Mouse (Mus musculus) lung, postnatal 0 days (tissue): ENCODE data around the gene Rtl1. TPM values are rescaled to one million over a fixed set of nuclear protein-coding genes. Genes with fewer than 3 reads are reported as not detected.

Source experiments
- ATAC-seq: fragments of 200-750 bp; cut with Nextera tagmentation; 2 replicates; pipeline ENCODE4 v1.8.0; 2017; ENCODE audit warnings: moderate library complexity
- DNase-seq: peaks from one replicate; pipeline ENCODE4 v3.0.0-alpha.2; 2016; ENCODE audit warnings: low spot score
- H3K27ac ChIP-seq: fragments of 300-500 bp; sonication (generic); 2 replicates; pipeline ENCODE4 v1.5.1; 2014; ENCODE audit warnings: antibody characterized with exemption, mild to moderate bottlenecking, low read length, mixed read lengths
- H3K27me3 ChIP-seq: fragments of 300-500 bp; sonication (generic); replicated peaks from 2 replicates; pipeline ENCODE4 v1.6.1; 2014; ENCODE audit warnings: low read length, mixed read lengths; ENCODE audit not compliant: insufficient read depth
- H3K36me3 ChIP-seq: fragments of 300-500 bp; sonication (generic); 2 replicates; pipeline ENCODE4 v1.6.1; 2014; ENCODE audit warnings: low read length, mixed read lengths; ENCODE audit not compliant: insufficient read depth
- H3K4me1 ChIP-seq: fragments of 300-500 bp; sonication (generic); 2 replicates; pipeline ENCODE4 v1.6.1; 2014; ENCODE audit warnings: antibody characterized with exemption, low read depth, low read length, mixed read lengths; ENCODE audit not compliant: insufficient read depth
- H3K4me2 ChIP-seq: fragments of 300-500 bp; sonication (generic); replicated peaks from 2 replicates; pipeline ENCODE4 v1.6.1; 2014; ENCODE audit warnings: low read depth, mild to moderate bottlenecking, low read length, moderate library complexity, mixed read lengths
- H3K4me3 ChIP-seq: fragments of 300-500 bp; sonication (generic); 2 replicates; pipeline ENCODE4 v1.5.1; 2014; ENCODE audit warnings: low read depth, low read length
- H3K9ac ChIP-seq: fragments of 300-500 bp; sonication (generic); replicated peaks from 2 replicates; pipeline ENCODE4 v1.6.1; 2014; ENCODE audit warnings: low read depth, mild to moderate bottlenecking
- H3K9me3 ChIP-seq: fragments of 300-500 bp; sonication (generic); 2 replicates; pipeline ENCODE4 v1.6.1; 2016; ENCODE audit warnings: low read length, mixed read lengths
- CTCF ChIP-seq: IDR thresholded peaks from 2 replicates; pipeline ENCODE4 v1.5.1; 2016; ENCODE audit warnings: antibody characterized with exemption, mild to moderate bottlenecking
- EP300 ChIP-seq: IDR thresholded peaks from 2 replicates; pipeline ENCODE4 v1.6.1; 2016; ENCODE audit warnings: antibody characterized with exemption, mild to moderate bottlenecking, control low read depth
- WGBS: fragments of 180-500 bp; shearing (Covaris S2); extraction: QIAGEN DNeasy Blood & Tissue Kit; methylation state at CpG from one replicate; pipeline ENCODE4 v1.1.7; 2014; 5-methylcytosine and 5-hydroxymethylcytosine counted together
- microRNA counts: library from miRNA; unstranded; fragments of <30 nt; microRNA quantifications from one replicate; lab custom pipeline; 2015
- microRNA-seq: library from miRNA; unstranded; fragments of <30 nt; microRNA quantifications from one replicate; pipeline ENCODE4, GENCODE M21; 2016
- polyA plus RNA-seq: library from polyadenylated mRNA; unstranded; fragments of >200 nt; fragmentation: Nextera tagmentation; extraction: Ambion mirVana; gene quantifications from 2 replicates; pipeline ENCODE4 v1.2.1, GENCODE M21; 2015

Gene Rtl1
- polyA plus RNA-seq, 1 experiment from 2014 or later = 0.14 TPM

DNA sequence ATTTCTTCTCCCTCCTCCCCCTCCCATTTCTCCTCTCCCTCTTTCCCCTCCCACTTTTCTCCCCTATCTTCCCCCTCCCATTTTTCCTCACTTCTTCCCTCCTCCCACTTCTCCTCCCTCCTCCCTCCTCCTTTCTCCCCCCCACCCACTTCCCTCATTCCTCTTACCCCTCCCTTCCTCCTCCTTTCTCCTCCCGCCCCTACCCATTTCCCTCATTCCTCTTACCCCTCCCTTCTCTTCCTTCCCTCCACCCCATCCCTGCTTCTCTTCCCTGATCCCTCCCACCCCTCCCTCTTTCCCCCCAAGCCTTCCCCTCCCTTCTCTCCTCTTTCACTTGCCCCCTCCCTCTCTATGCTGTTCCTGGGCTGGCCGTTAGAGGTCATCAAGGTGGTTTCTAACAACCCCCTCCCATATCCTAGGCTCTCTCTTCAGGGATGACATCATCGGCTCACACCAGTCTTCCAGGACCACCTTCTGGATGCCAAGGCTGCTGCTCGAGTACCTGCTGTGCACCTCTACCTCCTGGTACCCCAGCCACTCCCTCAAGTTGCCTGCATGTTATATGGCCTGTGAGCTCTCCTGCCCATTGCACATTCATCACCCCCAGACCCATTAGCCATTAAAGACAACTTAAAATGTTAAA is 56.7 kb downstream of the Rtl1 start:
- WGBS = 55% methylated on average over 4 of the region's 4 CpGs
- no peak for TF ChIP-seq EP300
- no peak for TF ChIP-seq CTCF
- ATAC-seq = no peak

DNA sequence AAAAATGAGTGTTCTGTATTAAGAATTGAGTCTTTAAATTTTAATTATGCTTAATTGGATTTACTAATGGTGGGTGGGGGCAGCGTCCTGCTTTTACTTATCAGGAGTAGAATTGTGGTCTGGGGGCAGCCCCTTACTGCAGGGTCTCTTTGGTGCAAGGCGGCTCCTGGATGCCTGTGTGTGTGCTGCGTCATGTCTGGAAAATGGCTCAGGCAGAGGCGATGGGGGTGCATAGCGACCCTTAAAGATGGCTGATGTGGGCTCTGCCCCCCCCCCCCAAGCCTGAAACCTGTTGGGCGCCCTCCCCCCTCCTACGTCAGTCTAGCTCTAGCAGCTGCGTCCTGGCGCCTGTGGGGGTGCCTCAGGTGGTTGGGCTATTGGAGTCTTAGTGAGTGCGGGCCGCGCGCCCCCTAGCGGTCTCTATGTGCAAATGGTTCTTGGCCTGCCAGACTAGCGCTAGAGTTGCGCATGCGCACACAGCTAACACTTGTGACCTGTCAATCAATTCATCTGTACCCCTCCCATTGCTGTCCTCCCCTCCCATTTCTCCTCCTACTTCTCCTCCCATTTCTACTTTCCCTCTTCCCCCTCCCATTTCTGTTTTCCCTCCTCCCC is 57.4 kb downstream of the Rtl1 start:
- no peaks in the 10 kb centered on the region for H3K4me1 ChIP-seq
- H3K4me2 ChIP-seq = peak overlapping the region; percentile 22; the same call in 1 of the 2 replicates
- no peak overlapping the region for H3K9ac ChIP-seq
- ATAC-seq (peak; percentile 80), DNase-seq (peak; percentile 85)
- peaks cover 8% of the 10 kb centered on the region; the same call in 1 of the 2 replicates for H3K9me3 ChIP-seq
- no peaks in the 10 kb centered on the region for H3K27me3 ChIP-seq
- H3K27ac ChIP-seq = no peak overlapping the region
- H3K36me3 ChIP-seq = no peaks in the 10 kb centered on the region
- peak; percentile 74 for TF ChIP-seq CTCF
- no peak for TF ChIP-seq EP300
- H3K4me3 ChIP-seq = peak overlapping the region; percentile 37
- 60% methylated on average over 10 of the region's 17 CpGs for WGBS

More for the DNA sequence above, 56.7 kb downstream of the Rtl1 start:
- Histone ChIP-seq H3K9ac (no peak overlapping the region), H3K9me3 (peaks cover 8% of the 10 kb centered on the region; the same call in 1 of the 2 replicates), H3K36me3 (no peaks in the 10 kb centered on the region), H3K4me1 (no peaks in the 10 kb centered on the region), H3K27ac (no peak overlapping the region), H3K27me3 (no peaks in the 10 kb centered on the region), H3K4me3 (no peak overlapping the region), H3K4me2 (no peak overlapping the region)
- peak; percentile 56 for DNase-seq

DNA sequence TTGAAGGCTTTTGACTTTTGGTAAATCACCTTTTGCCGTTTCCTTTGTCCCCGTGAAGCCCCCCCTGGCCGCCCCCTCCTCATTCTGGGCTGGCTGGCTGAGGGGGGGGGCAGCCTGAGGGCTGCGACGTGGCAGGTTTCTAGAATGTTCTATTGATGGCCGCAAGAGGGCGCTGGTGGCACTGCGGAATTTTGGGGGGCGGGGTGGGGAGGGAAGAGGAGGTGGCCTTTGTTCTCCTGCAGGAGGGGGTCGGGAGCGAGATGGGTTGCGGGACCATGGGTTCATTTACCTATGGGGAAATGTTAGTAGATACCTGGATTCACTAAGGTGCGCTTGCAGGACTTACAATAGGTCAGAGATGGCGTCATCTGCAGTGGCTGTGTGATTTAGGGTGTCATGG is 58.1 kb downstream of the Rtl1 start:
- Histone ChIP-seq H3K4me3 (peak overlapping the region; percentile 37), H3K27me3 (no peaks in the 10 kb centered on the region), H3K27ac (no peak overlapping the region), H3K9ac (0 out of 2 replicates have a peak overlapping the region, but pooled peaks have one; percentile 13), H3K36me3 (no peaks in the 10 kb centered on the region), H3K4me2 (peak overlapping the region; percentile 48), H3K4me1 (no peaks in the 10 kb centered on the region), H3K9me3 (peaks cover 8% of the 10 kb centered on the region; the same call in 1 of the 2 replicates)
- WGBS = 46% methylated on average over 11 of the region's 14 CpGs
- ATAC-seq = 0 out of 2 replicates have a peak, but pooled peaks have one; percentile 3
- no peak for TF ChIP-seq EP300
- peak; percentile 55 for TF ChIP-seq CTCF
- peak; percentile 53 for DNase-seq

DNA sequence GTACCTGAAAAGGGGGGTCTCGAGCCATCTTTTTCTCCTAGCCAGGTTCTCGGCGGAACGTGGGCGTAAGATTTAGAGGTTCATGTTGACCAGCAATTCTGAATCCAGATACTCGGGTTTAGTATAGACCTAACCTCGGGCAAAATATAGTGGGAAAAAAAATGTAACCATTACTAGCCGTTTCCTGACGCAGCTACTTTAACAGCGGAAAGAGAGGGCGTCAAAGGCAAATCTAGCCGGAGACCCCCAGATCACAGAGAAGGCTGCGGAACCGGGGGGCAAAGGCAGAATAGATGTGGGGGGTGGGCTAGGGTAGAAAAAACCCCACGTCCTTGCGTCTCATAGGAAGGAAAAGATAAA is 58.6 kb downstream of the Rtl1 start:
- no peaks in the 10 kb centered on the region for H3K4me1 ChIP-seq
- H3K9ac ChIP-seq = peak overlapping the region; percentile 13; the same call in 1 of the 2 replicates
- H3K9me3 ChIP-seq = peaks cover 8% of the 10 kb centered on the region; the same call in 1 of the 2 replicates
- DNase-seq = no peak
- no peaks in the 10 kb centered on the region for H3K36me3 ChIP-seq
- peak overlapping the region; percentile 48 for H3K4me2 ChIP-seq
- peak overlapping the region; percentile 37 for H3K4me3 ChIP-seq
- no peak for ATAC-seq
- H3K27me3 ChIP-seq = no peaks in the 10 kb centered on the region
- H3K27ac ChIP-seq = 0 out of 2 replicates have a peak overlapping the region, but pooled peaks have one; percentile 14
- WGBS = 47% methylated on average over 16 of the region's 16 CpGs
- TF ChIP-seq CTCF (no peak), EP300 (no peak)

DNA sequence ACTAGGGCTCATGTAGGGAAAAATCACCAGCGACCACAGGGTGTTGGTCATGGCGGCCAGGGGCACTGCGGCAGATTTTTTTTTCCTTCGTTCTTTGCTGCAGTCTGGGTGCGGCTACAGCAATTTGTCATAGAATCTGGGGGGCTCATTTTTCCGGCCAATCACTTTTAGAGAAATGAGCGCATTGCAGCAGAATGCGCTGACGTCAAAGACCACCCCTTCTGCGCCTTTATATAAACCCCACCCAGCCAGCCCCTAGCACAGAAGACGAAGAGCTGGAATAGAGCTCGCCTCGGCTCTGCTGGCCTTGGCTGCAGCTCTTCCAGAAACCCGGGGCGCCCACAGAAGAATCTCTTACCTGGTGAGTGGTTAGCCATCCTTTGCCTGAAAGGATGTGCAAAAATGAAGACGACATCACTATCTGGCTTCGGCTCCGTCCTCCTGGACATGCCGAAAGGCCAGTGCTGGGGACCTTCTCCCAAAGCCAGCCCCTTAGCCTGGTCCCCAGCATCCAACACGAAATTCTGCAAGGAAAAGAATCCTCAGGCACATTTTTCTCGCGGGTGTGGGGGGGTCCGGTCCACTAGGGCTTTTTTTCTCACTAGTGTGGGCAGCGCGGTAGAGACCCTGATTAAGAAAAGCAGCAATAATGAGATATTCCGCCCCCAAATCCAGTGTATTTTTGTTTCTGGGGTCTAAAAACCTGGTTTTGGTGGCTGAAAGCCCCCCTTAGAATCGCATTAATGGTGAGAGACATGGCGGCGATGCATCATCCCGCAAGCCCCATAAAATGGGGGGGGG is 59.2 kb downstream of the Rtl1 start:
- no peaks in the 10 kb centered on the region for H3K4me1 ChIP-seq
- peak overlapping the region; percentile 48 for H3K4me2 ChIP-seq
- peak; percentile 55 for ATAC-seq
- H3K9ac ChIP-seq = peak overlapping the region; percentile 13; the same call in 1 of the 2 replicates
- 54% methylated on average over 30 of the region's 30 CpGs for WGBS
- DNase-seq = peak; percentile 68
- TF ChIP-seq CTCF = no peak
- TF ChIP-seq EP300 = no peak
- H3K9me3 ChIP-seq = peaks cover 8% of the 10 kb centered on the region; the same call in 1 of the 2 replicates
- H3K27ac ChIP-seq = 0 out of 2 replicates have a peak overlapping the region, but pooled peaks have one; percentile 14
- no peaks in the 10 kb centered on the region for H3K36me3 ChIP-seq
- H3K27me3 ChIP-seq = no peaks in the 10 kb centered on the region
- peak overlapping the region; percentile 37 for H3K4me3 ChIP-seq

DNA sequence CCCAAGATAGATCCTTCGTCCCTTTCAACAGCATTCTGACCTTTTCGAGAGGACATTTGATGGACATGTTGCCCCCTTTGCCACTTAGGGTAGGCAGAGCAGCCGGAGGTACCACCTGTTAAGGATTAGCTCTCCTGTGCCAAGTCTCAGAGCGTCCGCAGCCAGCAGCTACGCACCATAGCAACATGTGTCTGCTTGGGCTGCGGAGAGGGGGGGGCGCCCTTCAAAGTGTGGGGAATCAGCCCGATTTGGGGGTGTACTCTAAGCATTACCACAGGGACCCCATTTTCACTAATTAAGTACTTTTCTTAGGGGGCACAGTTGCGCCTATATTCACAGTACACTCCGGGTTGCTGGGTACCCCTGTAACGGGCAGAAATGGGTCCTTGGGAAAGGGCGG is 60.2 kb downstream of the Rtl1 start:
- H3K27me3 ChIP-seq = no peaks in the 10 kb centered on the region
- H3K9ac ChIP-seq = no peak overlapping the region
- H3K4me2 ChIP-seq = peak overlapping the region; percentile 48
- H3K9me3 ChIP-seq = peaks cover 8% of the 10 kb centered on the region; the same call in 1 of the 2 replicates
- H3K27ac ChIP-seq = no peak overlapping the region
- 40% methylated on average over 13 of the region's 13 CpGs for WGBS
- TF ChIP-seq EP300 (no peak), CTCF (no peak)
- H3K36me3 ChIP-seq = no peaks in the 10 kb centered on the region
- no peak for ATAC-seq
- H3K4me1 ChIP-seq = no peaks in the 10 kb centered on the region
- no peak for DNase-seq
- H3K4me3 ChIP-seq = 0 out of 2 replicates have a peak overlapping the region, but pooled peaks have one; percentile 37

MicroRNAs within 50 kb of the gene (microRNA counts, 519-probe panel; counts per million panel counts)
- microRNA mmu-miR-1188 (lab: Ali Mortazavi, UCI) = not detected
- 5,375 counts per million, percentile 67 among the panel's probes with 10 or more counts for microRNA mmu-miR-127 (lab: Ali Mortazavi, UCI)
- microRNA mmu-miR-136 (lab: Ali Mortazavi, UCI) = 6,400 counts per million, percentile 86 among the panel's probes with 10 or more counts
- microRNA mmu-miR-1906 (lab: Ali Mortazavi, UCI) = not detected
- microRNA mmu-miR-337-3p (lab: Ali Mortazavi, UCI) = not detected
- microRNA mmu-miR-337-5p (lab: Ali Mortazavi, UCI) = not detected
- not detected for microRNA mmu-miR-341 (lab: Ali Mortazavi, UCI)
- not detected for microRNA mmu-miR-370 (lab: Ali Mortazavi, UCI)
- 4,391 counts per million, percentile 46 among the panel's probes with 10 or more counts for microRNA mmu-miR-431 (lab: Ali Mortazavi, UCI)
- not detected for microRNA mmu-miR-432 (lab: Ali Mortazavi, UCI)
- microRNA mmu-miR-433 (lab: Ali Mortazavi, UCI) = 4,823 counts per million, percentile 56 among the panel's probes with 10 or more counts
- microRNA mmu-miR-434-3p (lab: Ali Mortazavi, UCI) = 5,426 counts per million, percentile 69 among the panel's probes with 10 or more counts
- 4,873 counts per million, percentile 57 among the panel's probes with 10 or more counts for microRNA mmu-miR-434-5p (lab: Ali Mortazavi, UCI)
- not detected for microRNA mmu-miR-493 (lab: Ali Mortazavi, UCI)
- not detected for microRNA mmu-miR-540-3p (lab: Ali Mortazavi, UCI)
- microRNA mmu-miR-540-5p (lab: Ali Mortazavi, UCI) = not detected
- not detected for microRNA mmu-miR-665 (lab: Ali Mortazavi, UCI)
- microRNA mmu-miR-673-3p (lab: Ali Mortazavi, UCI) = not detected
- 2,150 counts per million, percentile 5 among the panel's probes with 10 or more counts for microRNA mmu-miR-673-5p (lab: Ali Mortazavi, UCI)
- microRNA mmu-miR-770-3p (lab: Ali Mortazavi, UCI) = not detected
- not detected for microRNA mmu-miR-770-5p (lab: Ali Mortazavi, UCI)

Small RNA genes within 50 kb of the gene (microRNA-seq; reads per million reads assigned to microRNA genes)
- not detected for gene Gm23912
- gene Mir1188 = 2.9 reads per million, percentile 7 among the genes with 10 or more reads in this experiment
- gene Mir127 = 8,181 reads per million, percentile 94 among the genes with 10 or more reads in this experiment
- not detected for gene Mir136
- gene Mir1906-1 = not detected
- gene Mir3070a = 1.5 reads per million
- gene Mir3070b = not detected
- gene Mir3071 = not detected
- not detected for gene Mir337
- 290 reads per million, percentile 60 among the genes with 10 or more reads in this experiment for gene Mir341
- not detected for gene Mir3544
- gene Mir370 = 91.6 reads per million, percentile 49 among the genes with 10 or more reads in this experiment
- 2,775 reads per million, percentile 86 among the genes with 10 or more reads in this experiment for gene Mir431
- gene Mir432 = not detected
- 534 reads per million, percentile 68 among the genes with 10 or more reads in this experiment for gene Mir433
- 1,859 reads per million, percentile 81 among the genes with 10 or more reads in this experiment for gene Mir434
- 30.6 reads per million, percentile 35 among the genes with 10 or more reads in this experiment for gene Mir493
- 179 reads per million, percentile 55 among the genes with 10 or more reads in this experiment for gene Mir540
- gene Mir665 = 77.6 reads per million, percentile 47 among the genes with 10 or more reads in this experiment
- 66.6 reads per million, percentile 45 among the genes with 10 or more reads in this experiment for gene Mir673
- 16.4 reads per million, percentile 28 among the genes with 10 or more reads in this experiment for gene Mir770

Other genes with a start within 250 kb of the Rtl1 start
- gene Dlk1, start 147.5 kb downstream of the Rtl1 start, polyA plus RNA-seq = 176 and 364 TPM in 2 replicates